Mouse (Mus musculus) liver, embryonic 12.5 days (tissue): ENCODE measurements around the gene Nek6. TPM values are rescaled to one million over a fixed set of nuclear protein-coding genes. Genes with fewer than 3 reads are reported as not detected.

Experiments used
- ATAC-seq: fragments of 200-750 bp; cut with Nextera tagmentation; 2 replicates; pipeline ENCODE4 v1.8.0; 2017; ENCODE audit warnings: moderate number of reproducible peaks, mild to moderate bottlenecking, moderate library complexity
- H3K27ac ChIP-seq: fragments of 300-500 bp; sonication (generic); 2 replicates; pipeline ENCODE4 v1.5.1; 2016; ENCODE audit warnings: mild to moderate bottlenecking
- H3K27me3 ChIP-seq: fragments of 300-500 bp; sonication (generic); replicated peaks from 2 replicates; pipeline ENCODE4 v1.6.1; 2016; ENCODE audit warnings: mild to moderate bottlenecking, moderate library complexity
- H3K36me3 ChIP-seq: fragments of 300-500 bp; sonication (generic); 2 replicates; pipeline ENCODE4 v1.6.1; 2016; ENCODE audit warnings: mild to moderate bottlenecking, moderate library complexity
- H3K4me1 ChIP-seq: fragments of 300-500 bp; sonication (generic); 2 replicates; pipeline ENCODE4 v1.6.1; 2016
- H3K4me2 ChIP-seq: fragments of 300-500 bp; sonication (generic); 2 replicates; pipeline ENCODE4 v1.6.1; 2016; ENCODE audit warnings: mild to moderate bottlenecking, moderate library complexity
- H3K4me3 ChIP-seq: fragments of 300-500 bp; sonication (generic); 2 replicates; pipeline ENCODE4 v1.5.1; 2016; ENCODE audit warnings: mild to moderate bottlenecking, moderate library complexity
- H3K9ac ChIP-seq: fragments of 300-500 bp; sonication (generic); 2 replicates; pipeline ENCODE4 v1.6.1; 2016; ENCODE audit warnings: mild to moderate bottlenecking, moderate library complexity
- H3K9me3 ChIP-seq: fragments of 300-500 bp; sonication (generic); replicated peaks from 2 replicates; pipeline ENCODE4 v1.6.1; 2016; ENCODE audit warnings: mild to moderate bottlenecking, moderate library complexity
- WGBS: fragments of 180-500 bp; shearing (Covaris S2); methylation state at CpG from one replicate; pipeline ENCODE4 v1.1.7; 2016; ENCODE audit not compliant: insufficient replicate concordance; 5-methylcytosine and 5-hydroxymethylcytosine counted together
- polyA plus RNA-seq: library from polyadenylated mRNA; unstranded; fragments of >200 nt; fragmentation: Nextera tagmentation; extraction: Ambion mirVana; gene quantifications from 2 replicates; pipeline ENCODE4 v1.2.1, GENCODE M21; 2016

The Nek6 gene
- polyA plus RNA-seq, 1 experiment from 2014 or later, result 45.7 TPM

GRCm38 (mm10) chr2:38556721-38557120 is 45.3 kb downstream of the Nek6 start:
- Histone ChIP-seq H3K36me3 (peaks cover 32% of the 10 kb centered on the region), H3K27ac (no peak overlapping the region), H3K4me2 (no peak overlapping the region), H3K9ac (no peak overlapping the region), H3K4me1 (no peaks in the 10 kb centered on the region), H3K4me3 (no peak overlapping the region), H3K9me3 (no peaks in the 10 kb centered on the region), H3K27me3 (no peaks in the 10 kb centered on the region)
- ATAC-seq, result no peak
- 49% methylated on average over 3 of the region's 3 CpGs for WGBS

- peaks cover 33% of the 10 kb centered on the region for H3K36me3 ChIP-seq
- H3K27me3 ChIP-seq, result no peaks in the 10 kb centered on the region
- H3K9ac ChIP-seq, result no peak overlapping the region
- ATAC-seq, result no peak
- no peak overlapping the region for H3K27ac ChIP-seq
- H3K9me3 ChIP-seq, result no peaks in the 10 kb centered on the region
- 75% methylated on average over 17 of the region's 17 CpGs for WGBS
- no peak overlapping the region for H3K4me2 ChIP-seq
- no peaks in the 10 kb centered on the region for H3K4me1 ChIP-seq
- no peak overlapping the region for H3K4me3 ChIP-seq
Observed at GRCm38 (mm10) chr2:38560296-38561227, 49.1 kb downstream of the Nek6 start.

DNA sequence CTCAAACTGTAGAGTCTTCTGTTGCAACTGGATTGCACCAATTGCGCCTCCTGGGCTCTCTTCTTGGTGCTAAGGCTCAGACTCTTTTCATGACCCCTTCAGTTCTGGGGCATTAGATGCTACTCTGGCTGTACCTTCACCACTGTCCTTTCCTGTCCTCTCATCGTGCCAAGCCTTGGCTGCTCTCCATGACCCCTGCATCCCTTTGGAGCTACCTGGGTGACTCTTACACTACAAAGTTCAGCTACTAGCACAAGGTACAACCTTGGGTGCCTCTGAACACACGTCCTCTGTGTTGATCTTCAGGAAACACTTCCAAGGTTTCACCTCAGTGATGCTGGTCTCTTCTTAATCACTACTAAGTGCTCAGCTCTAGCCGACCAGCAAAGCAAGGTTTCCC is 51.2 kb downstream of the Nek6 start:
- ATAC-seq, result no peak
- no peak overlapping the region for H3K9ac ChIP-seq
- no peak overlapping the region for H3K4me3 ChIP-seq
- WGBS, result 62% methylated on average over 4 of the region's 4 CpGs
- H3K36me3 ChIP-seq, result peaks cover 40% of the 10 kb centered on the region
- H3K4me1 ChIP-seq, result no peaks in the 10 kb centered on the region
- H3K27me3 ChIP-seq, result no peaks in the 10 kb centered on the region
- H3K9me3 ChIP-seq, result no peaks in the 10 kb centered on the region
- no peak overlapping the region for H3K4me2 ChIP-seq
- no peak overlapping the region for H3K27ac ChIP-seq

DNA sequence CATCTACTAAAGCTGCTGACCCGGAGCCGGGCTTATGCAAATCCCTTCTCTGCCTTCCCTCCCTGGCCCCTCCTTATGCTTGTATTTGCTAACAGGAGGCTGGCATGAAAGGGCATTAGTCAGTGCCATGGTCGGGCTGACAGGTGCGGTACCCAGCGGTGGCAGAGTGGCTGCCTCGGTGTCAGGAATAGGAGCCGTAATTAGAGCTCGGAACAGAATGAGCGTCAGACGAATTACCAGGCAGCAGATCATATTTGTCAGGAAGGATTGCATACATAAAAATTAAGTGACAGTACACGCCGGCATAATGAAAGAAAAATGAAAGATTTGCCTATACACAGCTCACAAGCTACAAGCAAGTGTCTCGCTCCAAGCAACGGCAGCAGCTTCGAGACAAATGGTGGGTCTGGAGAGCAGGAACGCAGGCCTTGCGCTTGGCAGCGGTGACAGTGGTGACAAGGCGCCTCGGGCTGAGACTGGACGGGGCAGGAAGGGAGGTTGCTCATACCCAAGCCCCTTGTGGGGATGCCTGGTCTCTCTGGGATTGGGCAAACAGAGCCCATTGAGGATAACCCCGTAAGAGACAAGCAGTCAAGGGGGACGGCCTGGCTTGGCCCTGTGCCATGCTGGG is 60.6 kb downstream of the Nek6 start:
- 88% methylated on average over 23 of the region's 23 CpGs for WGBS
- H3K9me3 ChIP-seq, result no peaks in the 10 kb centered on the region
- H3K9ac ChIP-seq, result no peak overlapping the region
- no peak overlapping the region for H3K4me3 ChIP-seq
- no peaks in the 10 kb centered on the region for H3K27me3 ChIP-seq
- peaks cover 51% of the 10 kb centered on the region for H3K36me3 ChIP-seq
- H3K27ac ChIP-seq, result no peak overlapping the region
- no peak for ATAC-seq
- H3K4me1 ChIP-seq, result 0 out of 2 replicates have a peak, but pooled peaks cover 4% of the 10 kb centered on the region
- no peak overlapping the region for H3K4me2 ChIP-seq

GRCm38 (mm10) chr2:38574697-38575096 is 63.3 kb downstream of the Nek6 start:
- no peak overlapping the region for H3K4me2 ChIP-seq
- peaks cover 58% of the 10 kb centered on the region for H3K36me3 ChIP-seq
- 0 out of 2 replicates have a peak, but pooled peaks cover 4% of the 10 kb centered on the region for H3K4me1 ChIP-seq
- ATAC-seq, result no peak
- 79% methylated on average over 2 of the region's 2 CpGs for WGBS
- no peak overlapping the region for H3K9ac ChIP-seq
- H3K4me3 ChIP-seq, result no peak overlapping the region
- no peaks in the 10 kb centered on the region for H3K27me3 ChIP-seq
- H3K9me3 ChIP-seq, result no peaks in the 10 kb centered on the region
- H3K27ac ChIP-seq, result no peak overlapping the region

- Histone ChIP-seq H3K36me3 (peaks cover 52% of the 10 kb centered on the region), H3K4me2 (no peak overlapping the region), H3K9me3 (no peaks in the 10 kb centered on the region), H3K9ac (no peak overlapping the region), H3K27me3 (no peaks in the 10 kb centered on the region), H3K27ac (no peak overlapping the region), H3K4me1 (0 out of 2 replicates have a peak, but pooled peaks cover 13% of the 10 kb centered on the region), H3K4me3 (no peak overlapping the region)
- no peak for ATAC-seq
- WGBS, result 70% methylated on average over 13 of the region's 13 CpGs
Observed at GRCm38 (mm10) chr2:38578602-38579521, 67.4 kb downstream of the Nek6 start.

- peaks cover 58% of the 10 kb centered on the region for H3K36me3 ChIP-seq
- WGBS, result 45% methylated on average over 1 of the region's 1 CpGs
Observed at GRCm38 (mm10) chr2:38579528-38579927, 68.1 kb downstream of the Nek6 start.

DNA sequence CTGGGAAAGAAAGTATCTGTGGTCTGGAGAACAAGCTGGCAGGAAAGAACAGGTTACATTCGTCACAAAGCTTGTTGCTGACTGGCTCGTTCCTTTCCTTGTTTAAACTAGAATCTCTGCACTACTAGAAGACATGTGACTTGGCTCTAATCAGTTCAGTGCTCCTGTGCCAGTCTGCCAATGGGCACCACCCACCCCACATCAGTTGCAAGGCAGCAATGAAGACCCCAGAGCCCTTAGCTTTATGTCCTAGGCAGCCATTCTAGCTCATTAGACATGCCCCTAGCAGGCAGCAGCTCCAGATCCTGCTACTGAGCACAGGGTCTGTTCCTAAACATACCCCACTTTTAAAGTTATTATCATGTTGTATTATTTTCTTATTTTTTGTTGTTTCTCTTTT is 72.5 kb downstream of the Nek6 start:
- Histone ChIP-seq H3K27me3 (no peaks in the 10 kb centered on the region), H3K4me2 (no peak overlapping the region), H3K9ac (no peak overlapping the region), H3K4me1 (peaks cover 17% of the 10 kb centered on the region; the same call in 1 of the 2 replicates), H3K36me3 (peaks cover 86% of the 10 kb centered on the region), H3K27ac (peak overlapping the region; percentile 12; the same call in 1 of the 2 replicates), H3K4me3 (no peak overlapping the region), H3K9me3 (no peaks in the 10 kb centered on the region)
- WGBS, result 82% methylated on average over 2 of the region's 2 CpGs
- ATAC-seq, result no peak

More at GRCm38 (mm10) chr2:38579528-38579927, 68.1 kb downstream of the Nek6 start:
- Histone ChIP-seq H3K9ac (no peak overlapping the region), H3K4me3 (no peak overlapping the region), H3K27me3 (no peaks in the 10 kb centered on the region), H3K4me2 (no peak overlapping the region), H3K4me1 (0 out of 2 replicates have a peak, but pooled peaks cover 10% of the 10 kb centered on the region), H3K9me3 (no peaks in the 10 kb centered on the region), H3K27ac (no peak overlapping the region)
- no peak for ATAC-seq

- ATAC-seq, result no peak; the same call in none of the 2 replicates
- Histone ChIP-seq H3K27me3 (no peaks in the 10 kb centered on the region), H3K27ac (no peak overlapping the region; the same call in 1 of the 2 replicates), H3K4me3 (no peak overlapping the region), H3K4me1 (peaks cover 17% of the 10 kb centered on the region; the same call in 1 of the 2 replicates), H3K9me3 (no peaks in the 10 kb centered on the region), H3K36me3 (peaks cover 86% of the 10 kb centered on the region), H3K9ac (no peak overlapping the region), H3K4me2 (no peak overlapping the region)
- 72% methylated on average over 13 of the region's 13 CpGs for WGBS
Observed at GRCm38 (mm10) chr2:38584514-38585378, 73.3 kb downstream of the Nek6 start.

- Histone ChIP-seq H3K4me2 (no peak overlapping the region), H3K4me1 (peaks cover 17% of the 10 kb centered on the region; the same call in 1 of the 2 replicates), H3K27ac (no peak overlapping the region), H3K4me3 (no peak overlapping the region), H3K9me3 (no peaks in the 10 kb centered on the region), H3K27me3 (no peaks in the 10 kb centered on the region), H3K9ac (no peak overlapping the region), H3K36me3 (peaks cover 87% of the 10 kb centered on the region)
- WGBS, result 69% methylated on average over 5 of the region's 5 CpGs
- ATAC-seq, result peak; percentile 62
Observed at GRCm38 (mm10) chr2:38585379-38585736, 73.9 kb downstream of the Nek6 start.

- Histone ChIP-seq H3K4me3 (no peak overlapping the region), H3K9me3 (no peaks in the 10 kb centered on the region), H3K36me3 (peaks cover 87% of the 10 kb centered on the region), H3K4me1 (peaks cover 13% of the 10 kb centered on the region), H3K27me3 (no peaks in the 10 kb centered on the region), H3K9ac (no peak overlapping the region), H3K4me2 (no peak overlapping the region), H3K27ac (no peak overlapping the region)
- 74% methylated on average over 6 of the region's 6 CpGs for WGBS
- ATAC-seq, result no peak
Observed at GRCm38 (mm10) chr2:38586733-38587132, 75.3 kb downstream of the Nek6 start.
